In genomic region chr4:133494432-133494831, GRCm38 (mm10) we compare ENCODE assay signal across 8 mouse cellular contexts. TPM values are rescaled to one million over a fixed set of nuclear protein-coding genes. Genes with fewer than 3 reads are reported as not detected.
DNase-seq lines count a peak whose midpoint lies in the region; ATAC-seq lines count a peak whose summit lies in the region.

No protein-coding gene starts in this region.

- peak; percentile 92 for DNase-seq in adrenal gland, adult 2 months
- DNase-seq in embryo, embryonic 11 days, result peak; percentile 92
- peak; percentile 71 to 79 for DNase-seq in left cerebral cortex, postnatal 36 days (ENCODE audit: low spot score in 2 of 2)
- DNase-seq in mesoderm, embryonic 11.5 days (ENCODE audit: low read depth, low spot score), result peak; percentile 89
- peak; percentile 90 for DNase-seq in right cerebral cortex, postnatal 14 days
- DNase-seq in urinary bladder, postnatal 25 days (ENCODE audit: low spot score), result peak; percentile 96

- H3K4me3 ChIP-seq in intestine, embryonic 16.5 days (ENCODE audit: low read length), result peak overlapping the region; percentile 40

- ATAC-seq in granulocyte monocyte progenitor cell, adult 5-6 weeks (replicated peaks; ENCODE audit: poor library complexity, severe bottlenecking), result peak; percentile 74
- ATAC-seq in intestine, embryonic 16.5 days, result peak; percentile 58; the same call in 1 of the 2 replicates

- peak overlapping the region; percentile 61 for H3K27ac ChIP-seq in intestine, embryonic 16.5 days (ENCODE audit: low read length)

- no peaks in the 10 kb centered on the region for H3K9me3 ChIP-seq in intestine, embryonic 16.5 days (ENCODE audit: control insufficient read depth, low read length)

- peaks cover 41% of the 10 kb centered on the region for H3K27me3 ChIP-seq in intestine, embryonic 16.5 days (replicated peaks; ENCODE audit: control insufficient read depth, insufficient read depth, low read length)

- H3K9ac ChIP-seq in intestine, embryonic 16.5 days (ENCODE audit: low read depth, low read length), result peak overlapping the region; percentile 48

- no peaks in the 10 kb centered on the region for H3K36me3 ChIP-seq in intestine, embryonic 16.5 days (ENCODE audit: control insufficient read depth, insufficient read depth, low read length)

- peaks cover 26% of the 10 kb centered on the region for H3K4me1 ChIP-seq in intestine, embryonic 16.5 days (ENCODE audit: control insufficient read depth, insufficient read depth, low read length)

- intact Hi-C loops in left cerebral cortex, postnatal 36 days (cut with DNase I), result no loop called here

- H3K4me2 ChIP-seq in intestine, embryonic 16.5 days (ENCODE audit: low read depth, low read length), result peak overlapping the region; percentile 80

- 2% methylated on average over 12 of the region's 12 CpGs for WGBS in intestine, embryonic 16.5 days

RNA-seq across cellular contexts. Expression of gene Trnp1, which starts 3.9 kb away (rescaled TPM):
- total RNA-seq in adrenal gland, adult 2 months (2021), result 1 to 10 TPM; 4.4 to 7.5 TPM
- polyA plus RNA-seq in adrenal gland, adult 2 months (2012; rRNA removed), result 7.4 and 11.4 TPM in 2 replicates
- total RNA-seq in granulocyte monocyte progenitor cell, adult 5-6 weeks (2014; fragmentation: Nextera tagmentation), result not detected in 2 replicates
- total RNA-seq in granulocyte monocyte progenitor cell, adult 5-6 weeks (2017), result not detected in 2 replicates
- 0.70 and 0.81 TPM in 2 replicates for polyA plus RNA-seq in intestine, embryonic 16.5 days (2015; fragmentation: Nextera tagmentation; extraction: Ambion mirVana)
- 100 to 1,000 TPM; 168 to 210 TPM for total RNA-seq in left cerebral cortex, postnatal 36 days (2021)

RNA-seq across cellular contexts. Expression of gene Tent5b, which starts 14.5 kb away (rescaled TPM):
- 10 to 100 TPM in 1 of 2 experiments, 1 to 10 TPM in 1; 1.7 to 14.7 TPM for total RNA-seq in adrenal gland, adult 2 months (2021)
- 3.0 and 7.2 TPM in 2 replicates for polyA plus RNA-seq in adrenal gland, adult 2 months (2012; rRNA removed)
- not detected in 2 replicates for total RNA-seq in granulocyte monocyte progenitor cell, adult 5-6 weeks (2014; fragmentation: Nextera tagmentation)
- not detected in 2 replicates for total RNA-seq in granulocyte monocyte progenitor cell, adult 5-6 weeks (2017)
- polyA plus RNA-seq in intestine, embryonic 16.5 days (2015; fragmentation: Nextera tagmentation; extraction: Ambion mirVana), result 0.66 and 0.73 TPM in 2 replicates
- total RNA-seq in left cerebral cortex, postnatal 36 days (2021), result not detected

RNA-seq across cellular contexts. Expression of gene Kdf1, which starts 24.3 kb away (rescaled TPM):
- 1 to 10 TPM; 1.8 to 2.1 TPM for total RNA-seq in adrenal gland, adult 2 months (2021)
- 4.4 and 5.3 TPM in 2 replicates for polyA plus RNA-seq in adrenal gland, adult 2 months (2012; rRNA removed)
- total RNA-seq in granulocyte monocyte progenitor cell, adult 5-6 weeks (2014; fragmentation: Nextera tagmentation), result 0.32 TPM in 1 of 2 replicates, not detected in the other
- not detected in 2 replicates for total RNA-seq in granulocyte monocyte progenitor cell, adult 5-6 weeks (2017)
- polyA plus RNA-seq in intestine, embryonic 16.5 days (2015; fragmentation: Nextera tagmentation; extraction: Ambion mirVana), result 55.3 and 59.9 TPM in 2 replicates
- total RNA-seq in left cerebral cortex, postnatal 36 days (2021), result not detected

RNA-seq across cellular contexts. Expression of gene Nudc, which starts 51.4 kb away (rescaled TPM):
- total RNA-seq in adrenal gland, adult 2 months (2021), result 100 to 1,000 TPM; 157 to 176 TPM
- 49.9 and 57.3 TPM in 2 replicates for polyA plus RNA-seq in adrenal gland, adult 2 months (2012; rRNA removed)
- 246 and 253 TPM in 2 replicates for total RNA-seq in granulocyte monocyte progenitor cell, adult 5-6 weeks (2014; fragmentation: Nextera tagmentation)
- 262 and 283 TPM in 2 replicates for total RNA-seq in granulocyte monocyte progenitor cell, adult 5-6 weeks (2017)
- 214 and 228 TPM in 2 replicates for polyA plus RNA-seq in intestine, embryonic 16.5 days (2015; fragmentation: Nextera tagmentation; extraction: Ambion mirVana)
- total RNA-seq in left cerebral cortex, postnatal 36 days (2021), result 100 to 1,000 TPM; 139 to 143 TPM

RNA-seq across cellular contexts. Expression of gene Nr0b2, which starts 58.7 kb away (rescaled TPM):
- total RNA-seq in adrenal gland, adult 2 months (2021), result 10 to 100 TPM; 39.9 to 65.5 TPM
- 251 and 295 TPM in 2 replicates for polyA plus RNA-seq in adrenal gland, adult 2 months (2012; rRNA removed)
- total RNA-seq in granulocyte monocyte progenitor cell, adult 5-6 weeks (2014; fragmentation: Nextera tagmentation), result 4.0 and 6.4 TPM in 2 replicates
- total RNA-seq in granulocyte monocyte progenitor cell, adult 5-6 weeks (2017), result 1.4 and 2.0 TPM in 2 replicates
- 9.2 and 10.3 TPM in 2 replicates for polyA plus RNA-seq in intestine, embryonic 16.5 days (2015; fragmentation: Nextera tagmentation; extraction: Ambion mirVana)
- not detected for total RNA-seq in left cerebral cortex, postnatal 36 days (2021)

Comparison
In these comparisons a context has a peak if more than half of its experiments do, and no peak if none do; other contexts are left out.
1. Peak in every context shown above with its lines: DNase-seq, ATAC-seq, H3K4me3 ChIP-seq and H3K27ac ChIP-seq.
2. RNA of gene Trnp1, which starts 3.9 kb away (total RNA-seq): 168 to 210 TPM in left cerebral cortex, postnatal 36 days; 4.4 to 7.5 TPM in adrenal gland, adult 2 months and not detected in granulocyte monocyte progenitor cell, adult 5-6 weeks; every median in the first group is over 10 times any median in the second.